Mouse (Mus musculus) ovary, adult 10 weeks (tissue): ENCODE results near the gene Atg13. TPM values are rescaled to one million over a fixed set of nuclear protein-coding genes. Genes with fewer than 3 reads are reported as not detected.

Experiments used
- polyA plus RNA-seq: library from polyadenylated mRNA; stranded (reverse); fragments of 350-450 nt; fragmentation: Illumina TruSeq; extraction: RNeasy Lipid Tissue Mini Kit (QIAGEN cat#74804); gene quantifications from one replicate; pipeline ENCODE4 v1.2.3, GENCODE M21; 2014

Atg13 gene
- 20.5 TPM for polyA plus RNA-seq

DNA sequence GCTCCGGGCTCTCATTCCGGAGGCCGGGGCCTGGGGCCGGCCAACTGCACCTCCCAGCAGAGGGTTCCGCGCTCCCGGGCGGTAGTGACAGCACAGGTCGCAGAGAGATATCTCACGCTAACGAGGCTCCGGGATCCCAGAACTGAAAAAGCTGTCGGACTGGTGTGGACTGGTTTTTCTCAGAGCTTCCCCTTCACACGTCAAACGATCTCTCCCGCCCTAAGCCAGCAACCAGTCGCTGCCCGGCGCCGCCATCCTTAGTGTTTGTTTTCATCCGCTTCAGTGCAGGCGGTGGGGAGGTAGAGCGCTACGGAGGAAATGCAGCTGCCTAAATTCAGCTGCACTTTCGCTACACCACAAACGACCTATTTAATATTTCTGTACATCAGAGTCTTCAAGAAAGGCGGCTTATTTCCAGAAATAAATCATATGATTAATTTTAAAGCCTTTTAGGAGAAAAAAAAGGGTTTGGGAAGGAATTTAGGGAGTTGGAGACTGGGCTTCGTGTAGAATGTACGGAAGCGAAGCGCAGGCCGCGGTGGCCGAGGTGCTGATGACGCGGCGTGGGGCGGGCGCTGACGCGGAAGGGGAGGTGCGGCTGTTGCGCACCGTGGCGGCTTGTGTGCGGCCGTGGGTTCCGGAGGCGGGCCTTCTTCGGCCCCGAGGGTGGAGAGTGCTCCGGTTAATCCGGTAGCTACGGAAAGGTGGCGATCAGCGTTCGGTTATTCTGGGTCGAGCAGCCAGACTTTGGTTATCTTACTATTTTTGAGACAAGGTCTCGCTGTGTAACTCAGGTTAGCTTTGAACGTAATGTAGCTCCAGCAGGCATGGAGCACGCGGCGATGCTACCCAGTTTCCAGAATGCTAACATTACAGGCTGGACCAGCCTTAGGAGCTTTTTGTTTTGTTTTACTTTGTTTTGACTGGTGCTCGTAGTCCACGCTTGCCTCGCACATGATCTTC lies at the start of gene Atg13, which contains the start of gene Harbi1:
Gene Atg13, minus strand, starts transcription at position 305 of the 963 bp plus-strand sequence.
Gene Harbi1, plus strand, starts transcription at position 581 of the 963 bp plus-strand sequence.

GRCm38 (mm10) chr2:91729971-91730821 lies 19.8 kb upstream of the Atg13 start, which contains the start of gene Ambra1:
Gene Ambra1, plus strand, starts transcription at chr2:91730134.

DNA sequence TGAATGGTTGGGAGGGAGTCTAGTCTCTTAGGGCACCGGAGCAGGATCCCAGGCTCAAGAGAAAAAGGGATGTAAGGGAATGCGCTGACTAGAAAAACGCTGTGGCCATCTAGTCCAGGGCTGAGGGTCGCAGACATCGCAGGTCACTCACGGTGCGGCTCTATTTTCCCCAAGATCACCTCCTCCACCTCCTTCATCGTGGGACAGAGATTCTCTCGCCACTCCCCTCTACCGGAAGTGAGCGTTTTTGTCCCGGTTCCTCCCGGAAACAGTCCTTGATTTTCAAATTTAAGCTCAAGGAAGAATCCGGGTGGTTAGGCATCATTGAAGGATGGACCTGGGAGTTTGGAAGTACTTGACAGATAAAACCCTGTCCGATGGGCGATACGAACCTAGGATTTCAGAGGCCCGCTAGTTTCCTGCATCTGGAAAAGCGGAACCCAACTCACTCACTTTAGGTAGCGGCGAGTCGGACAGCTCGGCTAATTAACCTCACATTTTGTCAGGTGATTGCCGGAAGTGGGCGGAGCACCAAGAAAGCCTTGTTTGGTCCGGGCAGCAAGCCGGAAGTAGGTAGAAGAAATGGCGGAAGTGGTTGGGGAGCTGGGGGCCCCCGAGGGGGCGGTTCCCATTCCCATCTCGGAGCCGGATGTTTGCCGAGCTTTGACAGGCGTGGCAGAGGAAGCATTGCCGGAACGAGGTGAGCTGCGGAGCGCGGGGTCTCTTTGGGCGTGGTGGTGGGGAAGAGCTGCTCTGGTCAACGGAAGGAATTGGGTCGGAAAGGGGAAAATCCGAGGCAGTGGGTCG lies 60.6 kb downstream of the Atg13 start, which contains the start of the genes Zfp408 and Arhgap1:
Gene Zfp408, minus strand, starts transcription at position 239 of the 807 bp plus-strand sequence.
Gene Arhgap1, plus strand, starts transcription at position 308 of the 807 bp plus-strand sequence.

GRCm38 (mm10) chr2:91636229-91636628 lies 74.1 kb downstream of the Atg13 start, which contains the start of gene F2:
Gene F2, minus strand, starts transcription at chr2:91636414.

Other genes with a start within 250 kb of the Atg13 start
- gene Ckap5, start 183.8 kb downstream of the Atg13 start, polyA plus RNA-seq: 227 TPM
- gene F2, start 74.2 kb downstream of the Atg13 start, polyA plus RNA-seq: not detected
- 2.0 TPM for gene Zfp408, start 60.8 kb downstream of the Atg13 start, polyA plus RNA-seq
- 23.5 TPM for gene Arhgap1, start 60.7 kb downstream of the Atg13 start, polyA plus RNA-seq
- gene Harbi1, start 276 bp upstream of the Atg13 start, polyA plus RNA-seq: 22.7 TPM
- 6.3 TPM for gene Ambra1, start 19.6 kb upstream of the Atg13 start, polyA plus RNA-seq
- gene Chrm4, start 216.7 kb upstream of the Atg13 start, polyA plus RNA-seq: not detected
- 3.0 TPM for gene Mdk, start 221.7 kb upstream of the Atg13 start, polyA plus RNA-seq
- gene Gm9821, start 235.1 kb upstream of the Atg13 start, polyA plus RNA-seq: not detected